23 mouse cellular contexts compared by ENCODE assay signal in the genomic region with DNA sequence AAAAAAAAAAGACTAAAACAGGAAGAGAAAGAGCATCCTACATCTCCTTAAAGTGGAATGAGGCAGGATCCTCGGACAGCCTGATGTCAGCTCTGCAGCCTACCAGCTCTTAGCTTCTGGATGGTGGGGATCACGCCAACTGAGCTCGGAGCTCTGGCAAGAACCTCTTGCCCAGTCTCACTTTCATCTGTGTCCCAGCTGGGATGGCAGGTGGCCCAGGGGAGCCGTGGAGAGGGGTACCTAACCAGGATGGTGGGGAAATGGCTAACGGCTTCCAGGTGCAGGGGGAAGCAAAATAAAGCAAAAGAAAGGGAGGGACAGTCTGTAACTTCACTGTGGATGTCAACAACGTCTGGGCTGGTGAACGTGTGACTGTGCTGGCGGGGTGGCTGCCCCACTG.
DNase-seq lines count a peak whose midpoint lies in the region; ATAC-seq and TF ChIP-seq lines count a peak whose summit lies in the region.
"Had no signal": no experiment of that assay in that cellular context is flagged by ENCODE, and none has a peak within 500 bp of the region (broad histone marks: within the 10 kb centered on the region; RNA-seq: fewer than 3 reads in every experiment).

No protein-coding gene starts in this region.

- no peak overlapping the region for H3K4me3 ChIP-seq in forebrain, postnatal 0 days (ENCODE audit: low read depth, low read length)
- no peak overlapping the region for H3K4me3 ChIP-seq in forebrain, embryonic 11.5 days (ENCODE audit: low read depth, low read length)
- H3K4me3 ChIP-seq in midbrain, embryonic 12.5 days, result no peak overlapping the region
- no peak overlapping the region for H3K4me3 ChIP-seq in midbrain, embryonic 15.5 days
- no peak overlapping the region for H3K4me3 ChIP-seq in limb, embryonic 11.5 days (ENCODE audit: low read depth, low read length)
- no peak overlapping the region for H3K4me3 ChIP-seq in heart, embryonic 12.5 days
- H3K4me3 ChIP-seq: embryonic facial prominence, embryonic 10.5 days; heart, embryonic 10.5 days; heart, embryonic 15.5 days; hindbrain, embryonic 13.5 days; intestine, embryonic 15.5 days had no signal

- H3K36me3 ChIP-seq in forebrain, postnatal 0 days (ENCODE audit: insufficient read depth), result peaks cover 39% of the 10 kb centered on the region
- no peaks in the 10 kb centered on the region; the same call in 1 of the 2 replicates for H3K36me3 ChIP-seq in forebrain, embryonic 11.5 days (ENCODE audit: control insufficient read depth, insufficient read depth, low read length)
- peaks cover 29% of the 10 kb centered on the region for H3K36me3 ChIP-seq in midbrain, embryonic 12.5 days
- H3K36me3 ChIP-seq in midbrain, embryonic 15.5 days (replicated peaks), result peaks cover 8% of the 10 kb centered on the region; the same call in 1 of the 2 replicates
- peaks cover 12% of the 10 kb centered on the region; the same call in 1 of the 2 replicates for H3K36me3 ChIP-seq in limb, embryonic 11.5 days (ENCODE audit: control insufficient read depth, insufficient read depth, low read length)
- peaks cover 36% of the 10 kb centered on the region for H3K36me3 ChIP-seq in heart, embryonic 12.5 days

- no peak overlapping the region for H3K27ac ChIP-seq in forebrain, postnatal 0 days (ENCODE audit: low read depth, low read length)
- no peak overlapping the region for H3K27ac ChIP-seq in forebrain, embryonic 11.5 days (ENCODE audit: low read depth, low read length)
- H3K27ac ChIP-seq in midbrain, embryonic 12.5 days (replicated peaks), result peak overlapping the region; percentile 25; the same call in 1 of the 2 replicates
- H3K27ac ChIP-seq in midbrain, embryonic 15.5 days, result no peak overlapping the region
- H3K27ac ChIP-seq in limb, embryonic 11.5 days (replicated peaks; ENCODE audit: low read depth, low read length), result no peak overlapping the region
- H3K27ac ChIP-seq in heart, embryonic 12.5 days (ENCODE audit: poor library complexity, severe bottlenecking), result no peak overlapping the region
- H3K27ac ChIP-seq: embryonic facial prominence, embryonic 10.5 days; heart, embryonic 10.5 days; heart, embryonic 15.5 days; hindbrain, embryonic 13.5 days; intestine, embryonic 15.5 days had no signal

- H3K9ac ChIP-seq in forebrain, postnatal 0 days, result no peak overlapping the region
- no peak overlapping the region for H3K9ac ChIP-seq in forebrain, embryonic 11.5 days (ENCODE audit: low read length)
- H3K9ac ChIP-seq in midbrain, embryonic 12.5 days (replicated peaks), result no peak overlapping the region
- no peak overlapping the region for H3K9ac ChIP-seq in midbrain, embryonic 15.5 days
- H3K9ac ChIP-seq in limb, embryonic 11.5 days (ENCODE audit: low read length), result no peak overlapping the region
- H3K9ac ChIP-seq in heart, embryonic 12.5 days, result no peak overlapping the region
- H3K9ac ChIP-seq: heart, embryonic 15.5 days; hindbrain, embryonic 13.5 days; intestine, embryonic 15.5 days had no signal

- WGBS in forebrain, postnatal 0 days, result 46% methylated on average over 8 of the region's 8 CpGs
- WGBS in forebrain, embryonic 11.5 days, result 73% methylated on average over 8 of the region's 8 CpGs
- WGBS in midbrain, embryonic 12.5 days, result 78% methylated on average over 8 of the region's 8 CpGs
- WGBS in midbrain, embryonic 15.5 days, result 82% methylated on average over 8 of the region's 8 CpGs
- WGBS in limb, embryonic 11.5 days, result 41% methylated on average over 8 of the region's 8 CpGs
- WGBS in heart, embryonic 12.5 days, result 77% methylated on average over 8 of the region's 8 CpGs

- H3K27me3 ChIP-seq in forebrain, postnatal 0 days (ENCODE audit: insufficient read depth, low read length), result no peaks in the 10 kb centered on the region
- H3K27me3 ChIP-seq in forebrain, embryonic 11.5 days (ENCODE audit: control insufficient read depth, insufficient read depth, low read length), result no peaks in the 10 kb centered on the region
- H3K27me3 ChIP-seq in midbrain, embryonic 12.5 days, result no peaks in the 10 kb centered on the region
- no peaks in the 10 kb centered on the region for H3K27me3 ChIP-seq in midbrain, embryonic 15.5 days (replicated peaks)
- H3K27me3 ChIP-seq in limb, embryonic 11.5 days (ENCODE audit: control insufficient read depth, insufficient read depth, low read length), result no peaks in the 10 kb centered on the region
- no peaks in the 10 kb centered on the region for H3K27me3 ChIP-seq in heart, embryonic 12.5 days (replicated peaks)
- H3K27me3 ChIP-seq: heart, embryonic 15.5 days; hindbrain, embryonic 13.5 days; intestine, embryonic 15.5 days had no signal

- H3K4me1 ChIP-seq in forebrain, postnatal 0 days (ENCODE audit: insufficient read depth), result no peaks in the 10 kb centered on the region
- H3K4me1 ChIP-seq in forebrain, embryonic 11.5 days (replicated peaks; ENCODE audit: control insufficient read depth, insufficient read depth, low read length), result no peaks in the 10 kb centered on the region
- H3K4me1 ChIP-seq in midbrain, embryonic 12.5 days, result peaks cover 2% of the 10 kb centered on the region; the same call in 1 of the 2 replicates
- H3K4me1 ChIP-seq in midbrain, embryonic 15.5 days, result no peaks in the 10 kb centered on the region
- H3K4me1 ChIP-seq in limb, embryonic 11.5 days (ENCODE audit: control insufficient read depth, insufficient read depth, low read length), result 0 out of 2 replicates have a peak, but pooled peaks cover 2% of the 10 kb centered on the region
- 0 out of 2 replicates have a peak, but pooled peaks cover 8% of the 10 kb centered on the region for H3K4me1 ChIP-seq in heart, embryonic 12.5 days (replicated peaks)
- H3K4me1 ChIP-seq: intestine, embryonic 15.5 days had no signal

- DNase-seq in cerebellum, postnatal 10 days, result peak; percentile 28 to 40
- no peak for DNase-seq in cerebellum, adult 9-10 months
- no peak for DNase-seq in forebrain, postnatal 0 days
- DNase-seq in forebrain, embryonic 11.5 days (ENCODE audit: low spot score), result no peak
- DNase-seq in limb, embryonic 11.5 days (ENCODE audit: low spot score), result peak; percentile 51
- DNase-seq: adrenal gland, adult 8-10 months; adrenal gland, postnatal 36 days; B cell, adult 2 months; cerebellum, adult 11-12 months; cerebellum, adult 9-11 months; gastrocnemius, postnatal 36 days; heart, adult 11 months; heart, postnatal 14 days; kidney, adult 18-20 months had no signal

- TF ChIP-seq CTCF in forebrain, postnatal 0 days (IDR thresholded peaks at IDR 0.05; ENCODE audit: low read depth), result no peak

- peak; percentile 47 for ATAC-seq in forebrain, postnatal 0 days
- ATAC-seq in forebrain, embryonic 11.5 days (replicated peaks; ENCODE audit: low FRiP score), result no peak
- ATAC-seq in midbrain, embryonic 12.5 days (ENCODE audit: low FRiP score, low read depth), result no peak
- no peak for ATAC-seq in midbrain, embryonic 15.5 days (replicated peaks)
- ATAC-seq in limb, embryonic 11.5 days (ENCODE audit: insufficient number of reproducible peaks, low FRiP score, low TSS enrichment, low read depth), result no peak
- no peak for ATAC-seq in heart, embryonic 12.5 days (ENCODE audit: insufficient number of reproducible peaks, low FRiP score)
- ATAC-seq: CD4-positive, CD25-positive, alpha-beta regulatory T cell, adult 4 months; intestine, embryonic 15.5 days had no signal

- no peaks in the 10 kb centered on the region for H3K9me3 ChIP-seq in forebrain, postnatal 0 days (ENCODE audit: low read length)
- no peaks in the 10 kb centered on the region for H3K9me3 ChIP-seq in forebrain, embryonic 11.5 days (ENCODE audit: control insufficient read depth, low read length)
- no peaks in the 10 kb centered on the region for H3K9me3 ChIP-seq in midbrain, embryonic 12.5 days
- H3K9me3 ChIP-seq in midbrain, embryonic 15.5 days, result no peaks in the 10 kb centered on the region
- no peaks in the 10 kb centered on the region for H3K9me3 ChIP-seq in limb, embryonic 11.5 days (ENCODE audit: control insufficient read depth, low read length)
- H3K9me3 ChIP-seq in heart, embryonic 12.5 days (replicated peaks), result no peaks in the 10 kb centered on the region
- H3K9me3 ChIP-seq: embryonic facial prominence, embryonic 10.5 days; heart, embryonic 10.5 days; heart, embryonic 15.5 days; hindbrain, embryonic 13.5 days; intestine, embryonic 15.5 days had no signal

- no peak overlapping the region for H3K4me2 ChIP-seq in forebrain, postnatal 0 days (ENCODE audit: low read depth)
- no peak overlapping the region for H3K4me2 ChIP-seq in forebrain, embryonic 11.5 days (ENCODE audit: low read depth, low read length, severe bottlenecking)
- no peak overlapping the region for H3K4me2 ChIP-seq in midbrain, embryonic 12.5 days (replicated peaks)
- H3K4me2 ChIP-seq in midbrain, embryonic 15.5 days, result no peak overlapping the region
- no peak overlapping the region for H3K4me2 ChIP-seq in limb, embryonic 11.5 days (ENCODE audit: low read depth, severe bottlenecking)
- H3K4me2 ChIP-seq in heart, embryonic 12.5 days, result no peak overlapping the region
- H3K4me2 ChIP-seq: heart, embryonic 15.5 days; hindbrain, embryonic 13.5 days; intestine, embryonic 15.5 days had no signal

Comparison
In these comparisons a context has a peak if more than half of its experiments do, and no peak if none do; other contexts are left out.
1. DNase-seq: peak in cerebellum, postnatal 10 days (2 of 2) and limb, embryonic 11.5 days (single experiment); none in cerebellum, adult 9-10 months (single experiment), forebrain, postnatal 0 days (single experiment) and forebrain, embryonic 11.5 days (single experiment).